Mouse (Mus musculus): Measurements from ENCODE around the gene Trappc1.

DNA sequence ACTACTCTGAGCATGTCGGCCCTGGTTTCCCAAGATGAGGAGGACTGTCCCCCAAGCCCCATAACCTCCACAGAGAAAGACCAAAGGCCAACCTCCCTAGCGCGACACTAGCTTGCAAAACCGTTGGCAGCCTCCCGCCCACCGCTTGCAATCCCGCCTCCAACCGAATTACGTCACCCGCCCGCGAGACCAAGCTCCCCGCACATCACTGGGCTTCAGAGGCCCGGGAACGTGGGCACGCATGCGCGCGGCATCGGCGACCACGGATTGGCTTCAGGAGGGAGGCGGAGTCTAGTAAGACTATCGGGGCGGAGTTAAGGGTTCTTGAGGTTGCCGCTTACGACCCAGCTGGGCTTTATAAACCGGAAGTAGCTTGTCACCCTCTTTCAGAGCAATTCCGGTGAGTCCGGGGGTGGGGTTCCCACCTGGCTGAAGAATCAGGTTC, at the start of gene Trappc1, which contains the start of gene Cntrob:
- TF ChIP-seq CTCF (IDR thresholded peaks at IDR 0.05; ENCODE audit: borderline replicate concordance, insufficient read depth, low read length) (no peak), POLR2A (IDR thresholded peaks at IDR 0.05; ENCODE audit: low read depth, low read length) (peak; percentile 94)
